Mouse (Mus musculus): ENCODE results near the gene Rhbdf1.
A peak's percentile ranks its signal among the peaks of the same experiment; 100 is the strongest.

The Rhbdf1 gene

GRCm38 (mm10) chr11:32189434-32189833 lies 32.7 kb downstream of the Rhbdf1 start:
- DNase-seq (ENCODE audit: low read depth): no peak

GRCm38 (mm10) chr11:32188881-32189280 lies 33.2 kb downstream of the Rhbdf1 start:
- no peak for DNase-seq (ENCODE audit: low read depth)

GRCm38 (mm10) chr11:32187256-32187655 lies 34.8 kb downstream of the Rhbdf1 start:
- DNase-seq (ENCODE audit: low read depth): no peak

- DNase-seq (ENCODE audit: low read depth): no peak
Measured at GRCm38 (mm10) chr11:32186031-32186430, 36.1 kb downstream of the Rhbdf1 start.

GRCm38 (mm10) chr11:32184469-32184868 lies 37.6 kb downstream of the Rhbdf1 start:
- no peak for DNase-seq (ENCODE audit: low read depth)

- DNase-seq (ENCODE audit: low read depth): peak; percentile 84
Measured at GRCm38 (mm10) chr11:32181973-32182868, 39.9 kb downstream of the Rhbdf1 start.

- DNase-seq (ENCODE audit: low read depth): no peak
Measured at GRCm38 (mm10) chr11:32181246-32181645, 40.9 kb downstream of the Rhbdf1 start.

GRCm38 (mm10) chr11:32178506-32178905 lies 43.6 kb downstream of the Rhbdf1 start:
- DNase-seq (ENCODE audit: low read depth): no peak

GRCm38 (mm10) chr11:32166683-32167082 lies 55.4 kb downstream of the Rhbdf1 start:
- DNase-seq (ENCODE audit: low read depth): no peak

- peak; percentile 76 for DNase-seq (ENCODE audit: low read depth)
Measured at GRCm38 (mm10) chr11:32161922-32162804, 59.9 kb downstream of the Rhbdf1 start.

GRCm38 (mm10) chr11:32161500-32161899 lies 60.6 kb downstream of the Rhbdf1 start:
- no peak for DNase-seq (ENCODE audit: low read depth)

GRCm38 (mm10) chr11:32160341-32160740 lies 61.8 kb downstream of the Rhbdf1 start:
- DNase-seq (ENCODE audit: low read depth): no peak
